Mouse (Mus musculus) forebrain, embryonic 10.5 days (tissue): ENCODE measurements around the gene Olfr1395. TPM values are rescaled to one million over a fixed set of nuclear protein-coding genes. Genes with fewer than 3 reads are reported as not detected.

Experiments
- DNase-seq: peaks from one replicate; pipeline ENCODE4 v3.0.0-alpha.2; 2017; ENCODE audit warnings: low spot score; ENCODE audit errors: extremely low spot score
- H3K27ac ChIP-seq: fragments of 300-500 bp; sonication (generic); 2 replicates; pipeline ENCODE4 v1.5.1; 2016; ENCODE audit warnings: mild to moderate bottlenecking
- H3K27me3 ChIP-seq: fragments of 300-500 bp; sonication (generic); 2 replicates; pipeline ENCODE4 v1.6.1; 2016; ENCODE audit warnings: mild to moderate bottlenecking; ENCODE audit not compliant: poor library complexity, severe bottlenecking
- H3K36me3 ChIP-seq: fragments of 300-500 bp; sonication (generic); replicated peaks from 2 replicates; pipeline ENCODE4 v1.6.1; 2016; ENCODE audit warnings: mild to moderate bottlenecking, moderate library complexity
- H3K4me1 ChIP-seq: fragments of 300-500 bp; sonication (generic); 2 replicates; pipeline ENCODE4 v1.6.1; 2016
- H3K4me3 ChIP-seq: fragments of 300-500 bp; sonication (generic); 2 replicates; pipeline ENCODE4 v1.5.1; 2016; ENCODE audit warnings: mild to moderate bottlenecking, moderate library complexity
- H3K9me3 ChIP-seq: fragments of 300-500 bp; sonication (generic); 2 replicates; pipeline ENCODE4 v1.6.1; 2016; ENCODE audit warnings: mild to moderate bottlenecking, moderate library complexity
- WGBS: fragments of 180-500 bp; shearing (Covaris S2); methylation state at CpG from one replicate; pipeline ENCODE4 v1.1.7; 2016; 5-methylcytosine and 5-hydroxymethylcytosine counted together
- polyA plus RNA-seq: library from polyadenylated mRNA; unstranded; fragments of >200 nt; fragmentation: Nextera tagmentation; extraction: Ambion mirVana; gene quantifications from 2 replicates; pipeline ENCODE4 v1.2.1, GENCODE M21; 2016

The Olfr1395 gene
- polyA plus RNA-seq, result not detected in 2 replicates

DNA sequence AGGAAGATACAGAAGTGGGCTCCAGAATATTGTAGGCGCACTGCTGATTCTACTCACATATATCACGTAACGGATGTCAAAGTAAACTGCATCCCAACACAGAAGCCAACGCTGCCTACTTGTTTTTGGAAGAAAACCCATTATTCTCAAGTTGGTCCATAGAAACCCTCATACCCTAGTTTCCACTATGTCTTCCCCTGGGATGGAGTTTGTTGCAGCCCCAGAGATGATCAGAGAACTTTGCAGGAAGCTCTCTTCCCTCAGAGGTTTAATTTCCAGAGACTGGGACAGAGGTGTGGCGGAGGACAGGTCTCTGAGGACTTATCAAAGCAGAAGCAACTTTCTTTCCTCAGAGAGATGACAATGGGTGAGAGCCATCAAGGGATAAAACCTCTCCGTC, at the start of gene Olfr1395:
TSS of gene Olfr1395 (plus strand) at position 301 of the 400 bp plus-strand sequence.
- no peak within 1 kb of the TSS for H3K27ac ChIP-seq
- WGBS, result 97% methylated on average over 6 of the region's 6 CpGs
- H3K4me1 ChIP-seq, result no peaks in the 10 kb centered on the region
- no peaks in the 10 kb centered on the region for H3K9me3 ChIP-seq
- H3K36me3 ChIP-seq, result no peaks in the 10 kb centered on the region
- no peaks in the 10 kb centered on the region for H3K27me3 ChIP-seq
- no peak for DNase-seq
- H3K4me3 ChIP-seq, result no peak within 1 kb of the TSS

DNA sequence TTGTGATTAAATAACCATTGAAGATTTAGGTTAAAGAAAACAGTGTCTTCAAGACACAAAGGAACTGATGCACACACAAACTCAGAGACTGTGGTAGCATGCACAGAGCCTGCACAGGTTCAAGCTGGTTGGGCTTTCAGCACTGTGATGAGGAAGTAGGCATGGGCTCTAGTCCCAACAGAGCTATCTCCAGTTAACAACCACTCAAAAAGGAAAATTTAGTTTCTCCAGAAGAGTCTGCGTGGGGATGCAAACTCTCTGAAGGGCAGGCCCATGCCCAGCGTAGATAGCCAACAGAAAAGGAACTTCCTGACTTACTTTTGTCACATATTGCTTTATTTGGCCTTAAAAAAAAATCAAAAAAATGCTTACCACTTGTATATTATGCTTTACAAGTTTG, 49.3 kb upstream of the Olfr1395 start:
- Histone ChIP-seq H3K4me1 (peaks cover 12% of the 10 kb centered on the region), H3K36me3 (no peaks in the 10 kb centered on the region), H3K4me3 (no peak overlapping the region), H3K27ac (no peak overlapping the region), H3K27me3 (no peaks in the 10 kb centered on the region), H3K9me3 (no peaks in the 10 kb centered on the region)
- no peak for DNase-seq
- WGBS, result 88% methylated on average over 2 of the region's 2 CpGs

DNA sequence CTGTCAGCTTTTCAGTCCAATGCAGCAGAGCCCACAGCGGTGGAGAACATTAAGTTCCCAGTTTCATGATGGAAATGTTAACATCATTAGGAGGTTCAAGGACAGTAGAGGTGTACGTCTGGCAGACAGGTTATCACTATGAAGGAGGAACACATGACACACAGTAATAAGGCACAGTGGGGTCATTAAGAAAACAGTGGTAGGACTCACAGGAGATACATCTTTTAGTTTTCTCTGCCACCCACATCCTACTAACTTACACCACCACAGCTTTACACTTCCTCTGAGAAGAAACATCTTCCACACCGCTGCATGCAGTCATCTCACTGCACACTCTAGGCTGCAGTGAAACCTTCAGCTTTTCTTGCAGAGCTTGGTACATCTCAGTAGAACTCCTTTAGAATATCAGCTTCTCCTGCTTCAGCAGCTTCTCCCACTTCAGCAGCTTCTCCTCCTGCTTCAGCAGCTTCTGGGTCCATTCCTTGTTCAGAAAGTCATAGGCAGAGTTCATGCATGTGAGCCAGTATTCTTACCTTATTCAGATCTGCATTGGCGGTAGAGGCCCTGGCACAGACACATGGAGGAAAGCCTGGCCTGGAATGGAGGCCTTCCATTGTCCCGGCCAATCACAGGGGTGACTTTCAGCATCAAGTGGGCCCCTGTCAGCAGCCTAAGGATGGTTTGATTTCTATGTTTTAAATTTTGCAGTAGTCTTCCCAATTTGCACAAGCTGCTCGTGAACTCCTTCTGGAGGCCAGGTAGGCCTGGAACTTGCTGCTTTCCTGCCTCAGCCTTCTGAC, 48.0 kb upstream of the Olfr1395 start:
- WGBS, result 93% methylated on average over 6 of the region's 6 CpGs
- Histone ChIP-seq H3K27ac (no peak overlapping the region), H3K27me3 (no peaks in the 10 kb centered on the region), H3K9me3 (no peaks in the 10 kb centered on the region), H3K36me3 (no peaks in the 10 kb centered on the region), H3K4me3 (no peak overlapping the region), H3K4me1 (peaks cover 4% of the 10 kb centered on the region; the same call in 1 of the 2 replicates)
- no peak for DNase-seq

DNA sequence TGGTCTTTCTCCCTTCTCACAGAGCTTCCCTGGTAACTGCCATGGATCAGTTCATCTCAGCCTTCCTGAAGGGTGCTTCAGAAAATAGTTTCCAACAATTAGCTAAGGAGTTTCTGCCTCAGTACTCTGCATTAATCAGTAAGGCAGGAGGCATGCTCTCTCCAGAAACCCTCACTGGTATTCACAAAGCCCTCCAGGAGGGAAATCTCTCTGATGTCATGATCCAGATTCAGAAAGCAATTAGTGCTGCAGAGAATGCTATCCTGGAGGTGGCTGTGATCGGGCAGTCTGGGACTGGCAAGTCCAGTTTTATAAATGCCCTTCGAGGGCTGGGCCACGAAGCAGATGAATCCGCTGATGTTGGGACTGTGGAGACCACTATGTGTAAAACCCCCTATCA, 46.7 kb upstream of the Olfr1395 start:
- no peak for DNase-seq
- 76% methylated on average over 4 of the region's 4 CpGs for WGBS
- Histone ChIP-seq H3K4me3 (no peak overlapping the region), H3K27me3 (no peaks in the 10 kb centered on the region), H3K4me1 (peaks cover 4% of the 10 kb centered on the region; the same call in 1 of the 2 replicates), H3K27ac (no peak overlapping the region), H3K9me3 (no peaks in the 10 kb centered on the region), H3K36me3 (no peaks in the 10 kb centered on the region)

DNA sequence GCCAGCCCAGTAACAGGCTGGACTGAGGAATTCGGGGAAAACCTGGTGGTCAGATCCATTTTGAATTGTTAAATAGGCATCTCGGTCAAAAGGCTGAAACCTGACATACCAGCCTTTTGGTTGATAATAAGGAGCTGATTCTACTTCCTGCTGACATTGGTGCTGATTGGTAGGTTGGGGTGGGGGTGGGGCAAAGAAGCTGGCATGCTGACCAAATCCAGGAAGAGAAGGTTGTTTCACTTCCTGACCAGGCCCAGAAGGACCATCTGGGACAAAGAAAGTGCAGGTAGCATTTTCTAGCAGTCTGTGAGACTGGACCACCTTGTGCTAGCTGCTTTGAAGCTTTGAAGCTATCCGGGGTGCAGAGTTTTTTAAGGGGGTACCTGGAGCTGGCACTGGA, 41.7 kb upstream of the Olfr1395 start:
- Histone ChIP-seq H3K27ac (no peak overlapping the region), H3K36me3 (no peaks in the 10 kb centered on the region), H3K9me3 (no peaks in the 10 kb centered on the region), H3K27me3 (no peaks in the 10 kb centered on the region), H3K4me1 (peaks cover 8% of the 10 kb centered on the region; the same call in 1 of the 2 replicates), H3K4me3 (no peak overlapping the region)
- no peak for DNase-seq
- 89% methylated on average over 3 of the region's 3 CpGs for WGBS

DNA sequence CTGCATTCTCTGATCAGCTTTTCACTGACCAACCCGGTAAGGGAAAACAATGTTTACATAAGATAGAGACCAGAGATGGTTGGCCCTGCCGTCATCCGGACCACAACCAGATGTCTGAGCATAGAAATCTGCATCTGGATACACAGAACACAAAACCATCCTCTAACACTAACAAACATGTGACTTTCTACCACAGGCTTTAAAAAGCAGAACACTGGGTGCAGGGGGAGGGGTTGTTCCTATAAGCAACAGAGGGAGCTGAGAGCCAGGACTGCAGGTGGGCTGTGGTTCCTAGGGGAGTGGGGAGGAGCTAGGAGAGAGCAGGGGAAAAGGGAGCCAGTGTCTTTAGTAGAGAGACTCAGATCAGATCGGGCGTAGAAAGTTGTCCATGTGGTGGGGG, 40.6 kb upstream of the Olfr1395 start:
- Histone ChIP-seq H3K9me3 (no peaks in the 10 kb centered on the region), H3K27me3 (no peaks in the 10 kb centered on the region), H3K4me3 (no peak overlapping the region), H3K36me3 (no peaks in the 10 kb centered on the region), H3K27ac (no peak overlapping the region), H3K4me1 (peaks cover 6% of the 10 kb centered on the region; the same call in 1 of the 2 replicates)
- 69% methylated on average over 5 of the region's 5 CpGs for WGBS
- no peak for DNase-seq

DNA sequence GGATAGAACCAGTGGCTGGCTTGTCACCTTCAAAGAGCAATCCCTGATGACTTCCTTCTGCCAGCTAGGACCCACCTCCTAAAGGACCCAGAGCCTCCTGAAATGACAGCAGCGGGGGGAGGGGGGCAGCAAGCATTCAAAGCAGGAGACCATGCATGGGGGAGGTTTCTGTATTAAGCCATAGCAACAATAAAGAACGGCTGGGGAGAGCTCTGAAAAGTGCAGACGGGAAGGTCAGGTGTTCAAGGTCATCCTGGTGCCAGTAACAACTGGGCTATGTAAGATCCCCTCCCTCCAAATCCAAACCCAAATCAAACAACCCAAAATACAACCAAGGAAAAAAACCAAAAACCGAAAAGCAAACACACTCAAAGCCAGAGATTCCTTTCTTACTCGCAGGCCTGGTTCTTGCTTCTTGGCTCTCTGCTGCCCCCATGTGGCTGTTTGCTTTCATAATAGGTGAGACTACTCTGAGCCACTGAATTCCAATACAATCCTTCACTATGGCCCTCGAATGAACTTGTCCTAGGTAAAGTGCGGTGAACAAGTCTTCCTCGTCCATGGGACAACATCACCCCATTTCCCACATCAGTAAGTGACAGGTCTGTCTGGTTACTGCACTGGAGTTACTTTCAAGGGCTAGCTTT, 38.9 kb upstream of the Olfr1395 start:
- WGBS, result 25% methylated on average over 8 of the region's 8 CpGs
- Histone ChIP-seq H3K9me3 (no peaks in the 10 kb centered on the region), H3K36me3 (no peaks in the 10 kb centered on the region), H3K27me3 (no peaks in the 10 kb centered on the region), H3K4me1 (peaks cover 12% of the 10 kb centered on the region; the same call in 1 of the 2 replicates), H3K4me3 (no peak overlapping the region), H3K27ac (no peak overlapping the region)
- DNase-seq, result peak; percentile 80

DNA sequence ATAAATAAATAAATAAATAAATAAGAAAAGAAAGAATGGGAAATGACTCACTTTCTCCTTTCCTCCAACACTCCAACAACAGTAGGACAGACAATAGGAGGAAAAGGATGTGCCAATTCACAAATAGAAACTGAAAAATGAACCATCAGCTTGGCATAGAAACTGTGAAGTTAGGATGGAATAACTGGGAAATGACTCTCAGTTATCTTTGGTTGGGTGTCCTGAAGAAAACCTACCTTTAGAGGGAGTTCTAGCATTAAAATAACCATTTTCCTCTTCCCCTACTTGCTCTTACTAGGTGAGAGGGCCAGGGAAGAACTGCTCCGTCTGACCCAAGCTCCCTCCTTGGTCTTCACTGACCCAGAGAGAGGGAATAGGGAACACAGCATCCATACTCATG, 36.3 kb upstream of the Olfr1395 start:
- DNase-seq, result no peak
- Histone ChIP-seq H3K4me1 (peaks cover 14% of the 10 kb centered on the region; the same call in 1 of the 2 replicates), H3K27me3 (no peaks in the 10 kb centered on the region), H3K9me3 (no peaks in the 10 kb centered on the region), H3K36me3 (no peaks in the 10 kb centered on the region), H3K27ac (no peak overlapping the region), H3K4me3 (no peak overlapping the region)
- 58% methylated on average over 1 of the region's 1 CpGs for WGBS

DNA sequence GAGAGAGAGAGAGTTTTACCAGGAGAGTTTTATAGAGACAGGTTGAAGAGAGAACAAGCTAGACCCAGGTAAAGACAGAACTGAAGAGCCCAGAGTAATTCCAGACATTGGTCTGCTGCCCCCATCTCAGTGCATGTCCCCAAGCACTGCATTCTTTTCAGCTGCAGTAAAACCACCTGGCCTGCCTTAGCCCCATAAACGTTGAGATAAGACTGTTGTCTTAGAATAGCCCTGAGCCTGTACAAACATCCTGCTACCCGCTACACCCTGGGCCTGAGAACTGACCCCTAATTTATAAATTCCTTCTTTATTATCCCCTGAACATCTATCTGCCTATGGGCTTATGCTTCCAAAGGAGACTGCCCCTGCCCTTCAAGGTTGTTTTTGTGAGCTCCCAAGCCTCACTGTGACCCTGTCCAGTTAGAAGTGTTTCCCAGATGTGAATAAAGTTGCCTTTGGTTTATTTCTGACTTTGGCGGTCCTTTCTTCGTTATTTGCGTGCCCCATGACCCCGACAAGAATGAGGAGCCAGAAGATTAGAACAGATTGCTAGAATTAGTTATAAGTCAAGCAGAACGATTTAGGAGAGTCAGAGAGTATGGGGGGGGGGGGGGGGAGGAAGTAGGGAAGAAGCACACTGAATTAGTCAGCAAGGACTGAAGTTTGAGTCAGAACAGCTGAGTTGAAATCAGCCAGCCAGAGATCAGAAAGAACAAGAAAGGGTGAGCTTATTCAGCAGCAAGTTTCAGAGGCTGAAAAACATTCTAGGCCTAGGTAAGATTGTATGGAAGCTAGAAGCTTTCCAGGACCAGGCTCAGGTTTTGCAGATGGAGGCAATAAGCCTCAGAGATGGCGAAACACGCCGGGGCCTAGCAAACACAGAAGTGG, 34.2 kb upstream of the Olfr1395 start:
- no peaks in the 10 kb centered on the region for H3K36me3 ChIP-seq
- H3K4me3 ChIP-seq, result no peak overlapping the region
- H3K27me3 ChIP-seq, result no peaks in the 10 kb centered on the region
- no peaks in the 10 kb centered on the region for H3K9me3 ChIP-seq
- H3K27ac ChIP-seq, result no peak overlapping the region
- WGBS, result 64% methylated on average over 10 of the region's 10 CpGs
- no peak for DNase-seq
- H3K4me1 ChIP-seq, result peaks cover 12% of the 10 kb centered on the region; the same call in 1 of the 2 replicates

DNA sequence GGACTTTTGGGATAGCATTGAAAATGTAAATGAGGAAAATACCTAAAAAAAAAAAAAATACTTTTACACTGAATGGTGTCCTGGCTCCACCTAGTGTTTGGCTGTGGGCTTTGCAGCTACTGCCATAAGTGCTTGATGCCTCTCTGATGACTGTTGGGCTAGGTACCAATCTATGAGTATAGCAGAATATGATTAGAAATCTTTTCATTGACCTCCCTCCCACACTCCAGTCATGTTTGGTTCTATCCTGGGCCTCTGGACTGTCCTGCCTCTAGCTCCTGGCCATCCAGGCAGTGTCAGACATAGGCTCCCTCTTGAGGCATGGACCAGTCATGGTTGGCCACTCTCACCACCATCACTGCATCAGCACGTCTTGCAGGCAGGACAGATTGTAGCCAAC, 33.2 kb upstream of the Olfr1395 start:
- Histone ChIP-seq H3K27ac (no peak overlapping the region), H3K4me3 (no peak overlapping the region), H3K9me3 (no peaks in the 10 kb centered on the region), H3K27me3 (no peaks in the 10 kb centered on the region), H3K4me1 (0 out of 2 replicates have a peak, but pooled peaks cover 7% of the 10 kb centered on the region), H3K36me3 (no peaks in the 10 kb centered on the region)
- DNase-seq, result no peak
- 47% methylated on average over 1 of the region's 1 CpGs for WGBS

DNA sequence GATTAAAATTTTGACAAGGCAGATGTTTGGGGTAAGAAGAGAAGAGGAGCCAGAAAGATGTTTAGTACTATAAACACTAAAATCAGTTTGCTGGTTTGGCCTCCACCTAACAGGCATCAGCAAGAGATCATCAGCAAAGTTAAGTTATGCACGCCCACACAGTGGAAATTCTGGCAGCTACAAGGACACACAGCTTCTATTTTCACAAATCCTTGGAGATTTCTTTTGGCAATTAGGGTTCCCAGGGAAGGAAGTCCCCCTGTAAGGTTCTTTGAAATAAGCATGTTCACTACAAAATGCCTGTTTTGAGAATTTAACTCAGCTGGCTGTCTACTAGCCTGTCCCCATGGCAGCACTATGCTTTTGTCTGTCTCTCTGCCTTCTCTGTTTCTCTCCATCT, 31.1 kb upstream of the Olfr1395 start:
- H3K27me3 ChIP-seq, result no peaks in the 10 kb centered on the region
- H3K27ac ChIP-seq, result no peak overlapping the region
- no peak overlapping the region for H3K4me3 ChIP-seq
- 77% methylated on average over 1 of the region's 1 CpGs for WGBS
- DNase-seq, result no peak
- H3K9me3 ChIP-seq, result no peaks in the 10 kb centered on the region
- no peaks in the 10 kb centered on the region for H3K36me3 ChIP-seq
- H3K4me1 ChIP-seq, result 0 out of 2 replicates have a peak, but pooled peaks cover 7% of the 10 kb centered on the region

DNA sequence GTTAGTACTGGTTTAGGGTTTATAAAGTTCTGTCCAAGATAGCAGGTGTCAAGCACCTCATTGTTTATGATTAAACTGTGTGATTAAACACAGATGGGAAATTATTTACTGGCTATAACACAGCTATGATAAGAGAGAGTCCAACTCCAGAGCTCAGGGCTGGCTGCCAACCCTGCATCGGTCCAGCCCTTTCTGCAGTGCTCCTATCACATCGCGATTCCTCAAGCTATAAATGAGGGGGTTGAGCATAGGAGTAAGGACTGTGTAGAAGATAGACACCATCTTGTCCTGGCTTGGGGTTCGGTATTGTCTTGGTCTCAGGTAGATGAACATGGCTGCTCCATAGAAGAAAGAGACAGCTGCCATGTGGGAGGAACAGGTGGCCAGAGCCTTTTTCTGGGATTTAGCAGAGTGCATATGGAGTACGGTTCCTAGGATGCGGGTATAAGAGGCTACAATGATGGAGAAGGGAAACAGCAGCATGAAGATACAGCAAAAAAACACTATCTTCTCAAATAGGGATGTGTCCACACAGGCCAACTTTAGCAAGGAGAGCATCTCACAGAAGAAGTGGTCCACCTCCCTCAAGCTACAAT, 29.4 kb upstream of the Olfr1395 start:
- no peak for DNase-seq
- WGBS, result 85% methylated on average over 6 of the region's 6 CpGs

More for the DNA sequence above, 29.4 kb upstream of the Olfr1395 start:
- Histone ChIP-seq H3K4me3 (no peak overlapping the region), H3K27ac (no peak overlapping the region), H3K36me3 (no peaks in the 10 kb centered on the region), H3K4me1 (0 out of 2 replicates have a peak, but pooled peaks cover 6% of the 10 kb centered on the region), H3K27me3 (no peaks in the 10 kb centered on the region), H3K9me3 (no peaks in the 10 kb centered on the region)
